9 mouse cellular contexts compared by ENCODE assay signal in genomic region chr10:110727816-110728215, GRCm38 (mm10). TPM values are rescaled to one million over a fixed set of nuclear protein-coding genes. Genes with fewer than 3 reads are reported as not detected.
DNase-seq lines count a peak whose midpoint lies in the region; ATAC-seq and TF ChIP-seq lines count a peak whose summit lies in the region.
"Had no signal": no experiment of that assay in that cellular context is flagged by ENCODE, and none has a peak within 500 bp of the region (broad histone marks: within the 10 kb centered on the region; RNA-seq: fewer than 3 reads in every experiment).

No protein-coding gene starts in this region.

- H3K27ac ChIP-seq in forebrain, embryonic 14.5 days (ENCODE audit: low read depth, low read length) = no peak overlapping the region
- no peak overlapping the region for H3K27ac ChIP-seq in forebrain, embryonic 15.5 days (replicated peaks)
- no peak overlapping the region for H3K27ac ChIP-seq in testis, adult 2 months (ENCODE audit: control insufficient read depth, insufficient read depth, low read depth, low read length)
- H3K27ac ChIP-seq in cortical plate, adult 2 months (ENCODE audit: insufficient read depth, low read length) = no peak overlapping the region
- H3K27ac ChIP-seq in kidney, embryonic 16.5 days (ENCODE audit: low read length) = no peak overlapping the region
- H3K27ac ChIP-seq: limb, embryonic 15.5 days had no signal

- no peak for TF ChIP-seq POLR2A in testis, adult 2 months (IDR thresholded peaks at IDR 0.05; ENCODE audit: control insufficient read depth, low read depth, low read length)
- TF ChIP-seq POLR2A in cortical plate, adult 2 months (IDR thresholded peaks at IDR 0.05; ENCODE audit: extremely low read depth, insufficient read depth, low read length) = no peak

- ATAC-seq in forebrain, embryonic 14.5 days = no peak
- ATAC-seq in forebrain, embryonic 15.5 days (replicated peaks) = no peak
- peak; percentile 31; the same call in 1 of the 2 replicates for ATAC-seq in kidney, embryonic 16.5 days (ENCODE audit: low FRiP score, low TSS enrichment)

- TF ChIP-seq CTCF in testis, adult 2 months (IDR thresholded peaks at IDR 0.05; ENCODE audit: control insufficient read depth, insufficient read depth, insufficient replicate concordance, low read depth, low read length) = peak; percentile 77; the same call in 1 of the 2 replicates
- TF ChIP-seq CTCF in cortical plate, adult 2 months (IDR thresholded peaks at IDR 0.05; ENCODE audit: extremely low read depth, insufficient read depth, low read length) = peak; percentile 69

- no peaks in the 10 kb centered on the region for H3K4me1 ChIP-seq in forebrain, embryonic 14.5 days (ENCODE audit: control insufficient read depth, insufficient read depth, low read length)
- no peaks in the 10 kb centered on the region for H3K4me1 ChIP-seq in forebrain, embryonic 15.5 days
- H3K4me1 ChIP-seq in testis, adult 2 months (ENCODE audit: control insufficient read depth, insufficient read depth, low read length) = no peaks in the 10 kb centered on the region
- H3K4me1 ChIP-seq in cortical plate, adult 2 months (ENCODE audit: control insufficient read depth, insufficient read depth, low read length) = no peaks in the 10 kb centered on the region
- H3K4me1 ChIP-seq in kidney, embryonic 16.5 days (ENCODE audit: insufficient read depth, low read length) = no peaks in the 10 kb centered on the region
- H3K4me1 ChIP-seq: limb, embryonic 15.5 days had no signal

- intact Hi-C loops in left cerebral cortex, postnatal 25 days (cut with DNase I) = no loop called here

- H3K4me2 ChIP-seq in forebrain, embryonic 14.5 days (ENCODE audit: low read length) = no peak overlapping the region
- H3K4me2 ChIP-seq in forebrain, embryonic 15.5 days (replicated peaks) = no peak overlapping the region
- H3K4me2 ChIP-seq in kidney, embryonic 16.5 days (replicated peaks; ENCODE audit: low read depth, low read length) = no peak overlapping the region
- H3K4me2 ChIP-seq: limb, embryonic 15.5 days had no signal

- H3K9ac ChIP-seq in forebrain, embryonic 14.5 days (ENCODE audit: low read length) = no peak overlapping the region
- no peak overlapping the region for H3K9ac ChIP-seq in forebrain, embryonic 15.5 days (replicated peaks)
- H3K9ac ChIP-seq in kidney, embryonic 16.5 days (replicated peaks; ENCODE audit: low read length) = no peak overlapping the region
- H3K9ac ChIP-seq: limb, embryonic 15.5 days had no signal

- H3K36me3 ChIP-seq in forebrain, embryonic 14.5 days (ENCODE audit: control insufficient read depth, insufficient read depth, low read length) = no peaks in the 10 kb centered on the region
- H3K36me3 ChIP-seq in forebrain, embryonic 15.5 days = no peaks in the 10 kb centered on the region
- H3K36me3 ChIP-seq in testis, adult 2 months (ENCODE audit: control insufficient read depth, insufficient read depth, low read length) = no peaks in the 10 kb centered on the region
- no peaks in the 10 kb centered on the region for H3K36me3 ChIP-seq in kidney, embryonic 16.5 days (ENCODE audit: insufficient read depth, low read length)
- H3K36me3 ChIP-seq: limb, embryonic 15.5 days had no signal

- H3K27me3 ChIP-seq in forebrain, embryonic 14.5 days (replicated peaks; ENCODE audit: control insufficient read depth, insufficient read depth, low read length) = no peaks in the 10 kb centered on the region
- H3K27me3 ChIP-seq in forebrain, embryonic 15.5 days = no peaks in the 10 kb centered on the region
- H3K27me3 ChIP-seq in testis, adult 2 months (ENCODE audit: control insufficient read depth, insufficient read depth, low read length) = no peaks in the 10 kb centered on the region
- no peaks in the 10 kb centered on the region for H3K27me3 ChIP-seq in kidney, embryonic 16.5 days (ENCODE audit: insufficient read depth, low read length)
- H3K27me3 ChIP-seq: limb, embryonic 15.5 days had no signal

- no peak overlapping the region for H3K4me3 ChIP-seq in forebrain, embryonic 14.5 days (ENCODE audit: low read depth, low read length)
- no peak overlapping the region for H3K4me3 ChIP-seq in forebrain, embryonic 15.5 days
- H3K4me3 ChIP-seq in testis, adult 2 months (ENCODE audit: control insufficient read depth, low read depth, low read length) = no peak overlapping the region
- no peak overlapping the region for H3K4me3 ChIP-seq in cortical plate, adult 2 months (ENCODE audit: insufficient read depth, low read length)
- H3K4me3 ChIP-seq in kidney, embryonic 16.5 days (ENCODE audit: low read length) = no peak overlapping the region
- H3K4me3 ChIP-seq: limb, embryonic 15.5 days had no signal

- no peaks in the 10 kb centered on the region for H3K9me3 ChIP-seq in forebrain, embryonic 14.5 days (replicated peaks; ENCODE audit: control insufficient read depth, low read length)
- H3K9me3 ChIP-seq in forebrain, embryonic 15.5 days = no peaks in the 10 kb centered on the region
- no peaks in the 10 kb centered on the region for H3K9me3 ChIP-seq in kidney, embryonic 16.5 days (ENCODE audit: low read length)
- H3K9me3 ChIP-seq: limb, embryonic 15.5 days had no signal

- 63% methylated on average over 4 of the region's 4 CpGs for WGBS in forebrain, embryonic 14.5 days
- WGBS in forebrain, embryonic 15.5 days = 59% methylated on average over 4 of the region's 4 CpGs
- WGBS in kidney, embryonic 16.5 days = 53% methylated on average over 4 of the region's 4 CpGs

- peak; percentile 33 for DNase-seq in forebrain, embryonic 14.5 days (ENCODE audit: low spot score)
- no peak for DNase-seq in testis, postnatal 14 days (ENCODE audit: low spot score)
- DNase-seq in mesoderm, embryonic 11.5 days (ENCODE audit: low read depth, low spot score) = peak; percentile 56
- no peak for DNase-seq in left cerebral cortex, postnatal 25 days (ENCODE audit: low spot score in 2 of 2)

RNA-seq across cellular contexts. Expression of gene E2f7, which starts 17.4 kb away (rescaled TPM):
- 8.3 and 9.1 TPM in 2 replicates for polyA plus RNA-seq in forebrain, embryonic 14.5 days (2014; fragmentation: Nextera tagmentation; extraction: Ambion mirVana)
- polyA plus RNA-seq in forebrain, embryonic 15.5 days (2015; fragmentation: Nextera tagmentation; extraction: Ambion mirVana) = 13.6 and 14.1 TPM in 2 replicates
- polyA plus RNA-seq in testis, adult 2 months (2012; rRNA removed) = 1.3 and 1.7 TPM in 2 replicates
- polyA plus RNA-seq in cortical plate, adult 2 months (2012; rRNA removed) = 0.13 and 0.17 TPM in 2 replicates
- polyA plus RNA-seq in kidney, embryonic 16.5 days (2015; fragmentation: Nextera tagmentation; extraction: Ambion mirVana) = 23.2 and 28.5 TPM in 2 replicates
- total RNA-seq in left cerebral cortex, postnatal 25 days (2021) = under 1 TPM; 0.69 to 0.92 TPM

Comparison
In these comparisons a context has a peak if more than half of its experiments do, and no peak if none do; other contexts are left out.
1. DNase-seq: peak in forebrain, embryonic 14.5 days (single experiment) and mesoderm, embryonic 11.5 days (single experiment); none in testis, postnatal 14 days (single experiment) and left cerebral cortex, postnatal 25 days (0 of 2).